9 mouse cellular contexts compared by ENCODE assay signal in the genomic region with DNA sequence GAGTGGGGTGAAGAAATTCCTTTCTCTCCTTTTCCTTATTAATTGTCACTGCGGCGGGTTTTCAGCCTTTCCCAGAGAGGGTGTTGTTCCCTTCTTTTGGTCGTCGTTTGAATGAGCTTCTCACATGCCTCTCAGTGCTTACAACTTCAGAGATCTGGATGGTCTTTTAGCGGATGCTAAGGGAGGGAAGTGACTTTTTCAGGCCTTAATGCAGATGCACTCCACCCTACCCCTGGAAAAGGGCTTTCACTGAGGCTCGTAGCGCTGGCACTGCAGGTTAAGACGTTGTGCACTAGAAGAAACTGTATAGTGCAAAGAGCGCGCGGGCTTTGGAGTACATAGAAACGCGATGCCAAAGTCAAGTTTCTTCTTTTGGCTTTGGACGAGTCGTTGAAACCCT. TPM values are rescaled to one million over a fixed set of nuclear protein-coding genes. Genes with fewer than 3 reads are reported as not detected.
A peak's percentile ranks its signal among the peaks of the same experiment; 100 is the strongest.
DNase-seq lines count a peak whose midpoint lies in the region; ATAC-seq and TF ChIP-seq lines count a peak whose summit lies in the region.
"Had no signal": no experiment of that assay in that cellular context is flagged by ENCODE, and none has a peak within 500 bp of the region (broad histone marks: within the 10 kb centered on the region; RNA-seq: fewer than 3 reads in every experiment).

No protein-coding gene starts in this region.

- H3K4me3 ChIP-seq in heart, embryonic 10.5 days, result peak overlapping the region; percentile 87
- H3K4me3 ChIP-seq in CH12.LX (replicated peaks in 1 of 3; ENCODE audit: low read depth in 2 of 3, low read length in 2 of 3, poor library complexity in 1 of 3), result peak overlapping the region; percentile 72 to 85 (median 83)
- peak overlapping the region; percentile 87 for H3K4me3 ChIP-seq in hindbrain, embryonic 14.5 days (replicated peaks; ENCODE audit: low read length)
- H3K4me3 ChIP-seq in liver, embryonic 11.5 days (ENCODE audit: low read depth, low read length), result peak overlapping the region; percentile 74

- dilution Hi-C loops in CH12.LX (cut with MboI; ENCODE audit: extremely low pct_ligation_motif_present, extremely low pct_unique_long_range_greater_than_20kb, low sequenced_read_pairs), result no loop called here

- H3K27ac ChIP-seq in heart, embryonic 10.5 days, result peak overlapping the region; percentile 91
- H3K27ac ChIP-seq in CH12.LX (ENCODE audit: insufficient read depth, low read depth), result no peak overlapping the region
- peak overlapping the region; percentile 94 for H3K27ac ChIP-seq in hindbrain, embryonic 14.5 days
- H3K27ac ChIP-seq in liver, embryonic 11.5 days (ENCODE audit: low read depth, low read length), result peak overlapping the region; percentile 81

- TF ChIP-seq EP300 in CH12.LX (IDR thresholded peaks at IDR 0.05; ENCODE audit: low read length), result no peak

- no peaks in the 10 kb centered on the region for H3K9me3 ChIP-seq in heart, embryonic 10.5 days
- peaks cover 4% of the 10 kb centered on the region for H3K9me3 ChIP-seq in CH12.LX (replicated peaks; ENCODE audit: low read length)
- no peaks in the 10 kb centered on the region for H3K9me3 ChIP-seq in hindbrain, embryonic 14.5 days (ENCODE audit: control insufficient read depth, low read length)
- H3K9me3 ChIP-seq in liver, embryonic 11.5 days (ENCODE audit: control insufficient read depth, low read length), result no peaks in the 10 kb centered on the region

- no peak for ATAC-seq in hindbrain, embryonic 14.5 days (ENCODE audit: low FRiP score)
- no peak for ATAC-seq in liver, embryonic 11.5 days (replicated peaks; ENCODE audit: low FRiP score)

- in situ Hi-C loops in CH12.LX (cut with MboI; ENCODE audit: low pct_ligation_motif_present, low pct_unique_long_range_greater_than_20kb, low sequenced_read_pairs), result no loop called here

- H3K36me3 ChIP-seq in heart, embryonic 10.5 days, result peaks cover 11% of the 10 kb centered on the region
- peaks cover 0 to 12% of the 10 kb centered on the region in 2 experiments for H3K36me3 ChIP-seq in CH12.LX (replicated peaks in 1 of 2; ENCODE audit: control insufficient read depth in 1 of 2, insufficient read depth in 1 of 2, low read length in 1 of 2)
- H3K36me3 ChIP-seq in hindbrain, embryonic 14.5 days (replicated peaks; ENCODE audit: control insufficient read depth, insufficient read depth), result peaks cover 3% of the 10 kb centered on the region; the same call in 1 of the 2 replicates
- peaks cover 3% of the 10 kb centered on the region; the same call in 1 of the 2 replicates for H3K36me3 ChIP-seq in liver, embryonic 11.5 days (ENCODE audit: control insufficient read depth, insufficient read depth, low read length)

- H3K4me2 ChIP-seq in CH12.LX (ENCODE audit: insufficient read depth, low read depth, poor library complexity, severe bottlenecking), result peak overlapping the region; percentile 87
- H3K4me2 ChIP-seq in hindbrain, embryonic 14.5 days (replicated peaks), result peak overlapping the region; percentile 86
- H3K4me2 ChIP-seq in liver, embryonic 11.5 days, result peak overlapping the region; percentile 88

- intact Hi-C loops in heart, postnatal 14 days (cut with DNase I), result no loop called here

- TF ChIP-seq RAD21 in CH12.LX (IDR thresholded peaks at IDR 0.05; ENCODE audit: low read depth, low read length), result no peak

- no peak for TF ChIP-seq CTCF in CH12.LX (conservative IDR thresholded peaks at IDR 0.05 in 1 of 2, IDR thresholded peaks at IDR 0.05 in 1 of 2; ENCODE audit: low read depth in 2 of 2, low read length in 2 of 2)

- peaks cover 50% of the 10 kb centered on the region for H3K79me2 ChIP-seq in CH12.LX (replicated peaks; ENCODE audit: control insufficient read depth, extremely low read depth, insufficient read depth, poor library complexity, severe bottlenecking)

- peaks cover 32% of the 10 kb centered on the region; the same call in 1 of the 2 replicates for H3K4me1 ChIP-seq in heart, embryonic 10.5 days
- peaks cover 7 to 38% of the 10 kb centered on the region in 2 experiments; a peak in 3 of 4 replicates for H3K4me1 ChIP-seq in CH12.LX (ENCODE audit: control insufficient read depth in 1 of 2, insufficient read depth in 2 of 2)
- peaks cover 27% of the 10 kb centered on the region for H3K4me1 ChIP-seq in hindbrain, embryonic 14.5 days (replicated peaks; ENCODE audit: control insufficient read depth, insufficient read depth, low read length)
- peaks cover 22% of the 10 kb centered on the region for H3K4me1 ChIP-seq in liver, embryonic 11.5 days (replicated peaks; ENCODE audit: control insufficient read depth, insufficient read depth, low read length)

- no peak for DNase-seq in heart, embryonic 10.5 days (ENCODE audit: low spot score)
- no peak for DNase-seq in heart, postnatal 14 days
- DNase-seq in CH12.LX (ENCODE audit: extremely low read depth), result peak; percentile 41
- peak; percentile 34 for DNase-seq in cerebellum, adult 9-10 months
- DNase-seq in hindbrain, embryonic 14.5 days (ENCODE audit: low spot score), result peak; percentile 34
- peak; percentile 42 for DNase-seq in liver, embryonic 11.5 days (ENCODE audit: low spot score)
- peak; percentile 11 for DNase-seq in right cerebral cortex, postnatal 4 days
- no peak for DNase-seq in gastrocnemius, adult 18-20 months (ENCODE audit: low spot score)

- 6% methylated on average over 15 of the region's 15 CpGs for WGBS in heart, embryonic 10.5 days
- 1% methylated on average over 15 of the region's 15 CpGs for whole genome bisulfite sequencing in hindbrain, embryonic 14.5 days
- 5% methylated on average over 15 of the region's 15 CpGs for WGBS in liver, embryonic 11.5 days

- no peaks in the 10 kb centered on the region for H3K27me3 ChIP-seq in heart, embryonic 10.5 days (ENCODE audit: insufficient read depth, poor library complexity, severe bottlenecking)
- H3K27me3 ChIP-seq in CH12.LX (replicated peaks), result no peaks in the 10 kb centered on the region
- no peaks in the 10 kb centered on the region for H3K27me3 ChIP-seq in hindbrain, embryonic 14.5 days (ENCODE audit: control insufficient read depth, insufficient read depth, low read length)
- no peaks in the 10 kb centered on the region for H3K27me3 ChIP-seq in liver, embryonic 11.5 days (replicated peaks; ENCODE audit: control insufficient read depth, insufficient read depth, low read length)

- peak overlapping the region; percentile 54 for H3K9ac ChIP-seq in CH12.LX (ENCODE audit: insufficient read depth, low read depth)
- peak overlapping the region; percentile 94 for H3K9ac ChIP-seq in hindbrain, embryonic 14.5 days
- peak overlapping the region; percentile 72 for H3K9ac ChIP-seq in liver, embryonic 11.5 days (ENCODE audit: low read depth, low read length)

- TF ChIP-seq POLR2A in CH12.LX (IDR thresholded peaks at IDR 0.05; ENCODE audit: low read depth, low read length), result no peak

TF ChIP-seq in CH12.LX, 34 proteins besides CTCF, POLR2A, EP300 and RAD21:
- no peak for TF ChIP-seq IRF4 (IDR thresholded peaks at IDR 0.05; ENCODE audit: low read depth, low read length)
- TF ChIP-seq JUND (conservative IDR thresholded peaks at IDR 0.05; ENCODE audit: low read depth, low read length), result no peak
- no peak for TF ChIP-seq RCOR1 (conservative IDR thresholded peaks at IDR 0.05; ENCODE audit: low read depth, low read length)
- TF ChIP-seq SIN3A (IDR thresholded peaks at IDR 0.05; ENCODE audit: low read length), result no peak
- TF ChIP-seq E2F4 (IDR thresholded peaks at IDR 0.05; ENCODE audit: insufficient replicate concordance, low read depth, low read length), result no peak
- TF ChIP-seq MYC (IDR thresholded peaks at IDR 0.05; ENCODE audit: low read depth, low read length), result no peak
- TF ChIP-seq USF1 (IDR thresholded peaks at IDR 0.05; ENCODE audit: low read depth, low read length), result no peak

RNA-seq across cellular contexts. Expression of a gene that starts 0.7 kb away (rescaled TPM):
- 23.3 and 25.6 TPM in 2 replicates for polyA plus RNA-seq in heart, embryonic 10.5 days (2016; fragmentation: Nextera tagmentation; extraction: Ambion mirVana)
- total RNA-seq in heart, postnatal 14 days (2021), result 10 to 100 TPM; 18.5 to 20.7 TPM
- 36.1 and 39.8 TPM in 2 replicates for total RNA-seq in CH12.LX (2012; rRNA removed)
- 45.7 and 51.3 TPM in 2 replicates for total RNA-seq in CH12.LX (2014; rRNA removed)
- polyA plus RNA-seq in CH12.LX (2012; ENCODE audit: insufficient read length, low read depth), result 21.0 and 27.0 TPM in 2 replicates
- polyA plus RNA-seq in hindbrain, embryonic 14.5 days (2014; fragmentation: Nextera tagmentation; extraction: Ambion mirVana), result 38.0 and 39.7 TPM in 2 replicates
- 28.2 and 31.3 TPM in 2 replicates for polyA plus RNA-seq in liver, embryonic 11.5 days (2014; fragmentation: Nextera tagmentation; extraction: Ambion mirVana)
- 1 to 10 TPM; 8.3 to 9.1 TPM for total RNA-seq in gastrocnemius, adult 18-20 months (2021)

RNA-seq across cellular contexts. Expression of a gene that starts 27.5 kb away (rescaled TPM):
- polyA plus RNA-seq in heart, embryonic 10.5 days (2016; fragmentation: Nextera tagmentation; extraction: Ambion mirVana), result 0.16 and 0.17 TPM in 2 replicates
- under 1 TPM; 0.14 to 0.29 TPM for total RNA-seq in heart, postnatal 14 days (2021)
- total RNA-seq in CH12.LX (2012; rRNA removed), result 1.0 and 1.4 TPM in 2 replicates
- total RNA-seq in CH12.LX (2014; rRNA removed), result 1.2 and 2.3 TPM in 2 replicates
- polyA plus RNA-seq in CH12.LX (2012; ENCODE audit: insufficient read length, low read depth), result 2.2 and 2.6 TPM in 2 replicates
- not detected in 2 replicates for polyA plus RNA-seq in hindbrain, embryonic 14.5 days (2014; fragmentation: Nextera tagmentation; extraction: Ambion mirVana)
- not detected in 2 replicates for polyA plus RNA-seq in liver, embryonic 11.5 days (2014; fragmentation: Nextera tagmentation; extraction: Ambion mirVana)
- not detected for total RNA-seq in gastrocnemius, adult 18-20 months (2021)
- total RNA-seq: common myeloid progenitor, adult 5-6 weeks had no signal

RNA-seq across cellular contexts. Expression of a gene that starts 48.1 kb away (rescaled TPM):
- polyA plus RNA-seq in heart, embryonic 10.5 days (2016; fragmentation: Nextera tagmentation; extraction: Ambion mirVana), result 0.15 and 0.64 TPM in 2 replicates
- under 1 TPM; 0.24 to 0.98 TPM for total RNA-seq in heart, postnatal 14 days (2021)
- 0.04 TPM in 1 of 2 replicates, not detected in the other for total RNA-seq in CH12.LX (2012; rRNA removed)
- total RNA-seq in CH12.LX (2014; rRNA removed), result not detected in 2 replicates
- not detected in 2 replicates for polyA plus RNA-seq in CH12.LX (2012; ENCODE audit: insufficient read length, low read depth)
- 5.5 and 6.0 TPM in 2 replicates for polyA plus RNA-seq in hindbrain, embryonic 14.5 days (2014; fragmentation: Nextera tagmentation; extraction: Ambion mirVana)
- 1.6 and 1.7 TPM in 2 replicates for polyA plus RNA-seq in liver, embryonic 11.5 days (2014; fragmentation: Nextera tagmentation; extraction: Ambion mirVana)
- total RNA-seq in gastrocnemius, adult 18-20 months (2021), result not detected
- total RNA-seq: common myeloid progenitor, adult 5-6 weeks had no signal

Comparison
In these comparisons a context has a peak if more than half of its experiments do, and no peak if none do; other contexts are left out.
1. DNase-seq: peak in CH12.LX (single experiment), cerebellum, adult 9-10 months (single experiment), hindbrain, embryonic 14.5 days (single experiment), liver, embryonic 11.5 days (single experiment) and right cerebral cortex, postnatal 4 days (single experiment); none in heart, embryonic 10.5 days (single experiment), heart, postnatal 14 days (0 of 2) and gastrocnemius, adult 18-20 months (single experiment).
2. Peak in every context shown above with its lines, with median percentiles within 50 percentile points of each other: H3K4me3 ChIP-seq, H3K4me2 ChIP-seq and H3K9ac ChIP-seq.